Mouse (Mus musculus) yolk sac, embryonic 10.5 days (tissue): ENCODE data around the gene 1700030K09Rik.

Experiments
- DNase-seq: peaks from one replicate; pipeline ENCODE4 v3.0.0-alpha.2; 2017; ENCODE audit warnings: low spot score

1700030K09Rik gene

DNA sequence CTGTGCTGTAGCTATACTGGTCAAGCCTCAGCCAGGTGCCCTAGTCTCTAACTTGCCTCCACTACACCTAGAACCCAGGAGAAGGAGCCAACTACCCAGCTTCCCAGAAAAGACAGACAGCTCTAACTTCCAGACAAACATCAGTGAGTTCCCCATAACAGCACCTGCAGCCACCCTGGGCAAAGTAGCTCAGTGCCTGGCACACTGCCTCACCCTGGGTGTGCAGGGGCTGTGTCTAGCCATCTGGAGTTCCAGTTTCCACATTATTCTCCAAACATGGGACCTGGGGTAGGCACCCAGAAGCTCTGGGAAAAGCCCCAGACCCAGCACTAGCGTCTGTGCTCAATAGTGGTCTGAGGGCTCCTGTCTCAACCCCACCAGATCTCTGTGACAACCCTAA is 63.8 kb downstream of the 1700030K09Rik start:
- DNase-seq, result no peak
